Mouse (Mus musculus): ENCODE data around the gene Bcan.

Gene Bcan

GRCm38 (mm10) chr3:87972203-87972664 lies 27.8 kb downstream of the Bcan start:
- DNase-seq (ENCODE audit: low spot score in 2 of 2) = no peak

- no peak for DNase-seq (ENCODE audit: low spot score in 2 of 2)
Observed at GRCm38 (mm10) chr3:87971489-87972202, 28.4 kb downstream of the Bcan start.

DNA sequence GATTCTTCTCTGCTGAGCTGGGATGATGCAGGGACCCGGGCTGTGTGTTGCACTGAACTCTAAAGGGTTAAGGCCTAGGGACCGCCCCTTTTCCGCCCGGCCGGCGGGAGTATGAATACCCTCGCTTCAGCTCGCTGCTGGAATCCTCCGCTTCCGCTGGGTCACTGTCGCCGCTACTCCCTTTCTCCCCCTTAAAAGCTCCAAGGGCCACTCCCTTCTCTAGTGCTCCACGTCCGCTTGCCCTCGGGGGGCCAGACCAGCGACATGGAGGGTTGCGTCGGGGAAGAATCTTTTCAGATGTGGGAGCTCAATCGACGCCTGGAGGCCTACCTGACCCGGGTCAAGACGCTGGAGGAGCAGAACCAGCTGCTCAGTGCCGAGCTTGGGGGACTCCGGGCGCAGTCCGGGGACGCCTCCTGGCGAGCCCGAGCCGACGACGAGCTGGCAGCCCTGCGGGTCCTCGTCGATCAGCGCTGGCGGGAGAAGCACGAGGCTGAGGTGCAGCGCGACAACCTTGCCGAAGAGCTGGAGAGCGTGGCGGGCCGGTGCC lies 29.0 kb downstream of the Bcan start, which contains the start of gene Nes:
Gene Nes, plus strand, starts transcription at position 140 of the 550 bp plus-strand sequence.
- DNase-seq (ENCODE audit: low spot score in 2 of 2) = no peak

- DNase-seq (ENCODE audit: low spot score in 2 of 2) = peak in 1 of 2 experiments; percentile 31
Observed at GRCm38 (mm10) chr3:87970184-87970938, 29.7 kb downstream of the Bcan start.

- DNase-seq (ENCODE audit: low spot score in 2 of 2) = peak; percentile 69 to 84
Observed at GRCm38 (mm10) chr3:87960586-87961191, 39.3 kb downstream of the Bcan start.

DNA sequence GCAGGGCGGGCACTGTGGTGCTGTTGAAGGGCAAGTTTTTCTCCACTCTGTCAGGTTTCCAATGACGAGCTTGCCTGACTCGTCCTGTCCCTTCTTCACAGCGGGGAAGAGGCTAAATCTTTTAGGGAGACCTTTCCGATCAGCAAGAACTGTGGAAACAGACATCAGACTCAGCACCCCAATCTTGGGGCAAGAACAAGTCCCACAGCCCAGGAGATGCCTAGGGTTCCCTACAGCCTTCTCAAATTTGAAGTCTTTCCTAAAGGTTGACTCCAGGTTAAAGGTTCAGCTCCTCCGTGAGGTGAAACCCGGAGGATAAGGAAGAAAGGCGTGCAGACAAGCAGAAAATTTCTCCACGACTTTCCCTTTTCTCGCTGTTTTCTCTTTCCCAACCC lies 39.8 kb downstream of the Bcan start:
- no peak for DNase-seq (ENCODE audit: low spot score in 2 of 2)

- no peak for DNase-seq (ENCODE audit: low spot score in 2 of 2)
Observed at GRCm38 (mm10) chr3:87959371-87959770, 40.7 kb downstream of the Bcan start.

- no peak for DNase-seq (ENCODE audit: low spot score in 2 of 2)
Observed at GRCm38 (mm10) chr3:87958967-87959366, 41.1 kb downstream of the Bcan start.

GRCm38 (mm10) chr3:87958476-87958875 lies 41.6 kb downstream of the Bcan start:
- DNase-seq (ENCODE audit: low spot score in 2 of 2) = no peak

DNA sequence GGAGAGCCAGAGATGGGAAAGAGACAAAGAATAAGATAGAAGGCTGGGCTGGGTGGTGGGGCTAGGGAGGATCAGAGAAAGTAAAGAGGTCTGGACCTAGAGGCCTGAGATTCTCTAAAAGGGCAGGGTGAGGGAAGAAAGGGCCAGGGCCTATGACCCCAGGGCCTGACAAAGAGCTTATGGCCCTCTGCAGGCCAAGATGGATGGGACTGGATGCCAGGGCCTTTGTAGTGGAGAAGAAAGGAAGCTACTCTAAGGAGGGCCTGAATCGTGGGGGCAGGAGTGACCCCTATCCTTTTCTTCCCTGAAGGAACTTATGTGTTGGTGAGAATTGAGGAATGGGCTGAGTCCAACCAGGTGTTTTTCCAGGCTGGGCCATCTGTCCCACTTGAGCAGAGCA lies 42.0 kb downstream of the Bcan start:
- DNase-seq (ENCODE audit: low spot score in 2 of 2) = no peak

- DNase-seq (ENCODE audit: low spot score in 2 of 2) = no peak
Observed at GRCm38 (mm10) chr3:87952440-87952839, 47.6 kb downstream of the Bcan start.

- DNase-seq (ENCODE audit: low spot score in 2 of 2) = no peak
Observed at GRCm38 (mm10) chr3:87951946-87952345, 48.1 kb downstream of the Bcan start.

- DNase-seq (ENCODE audit: low spot score in 2 of 2) = no peak
Observed at GRCm38 (mm10) chr3:87949955-87950515, 50.0 kb downstream of the Bcan start.

DNA sequence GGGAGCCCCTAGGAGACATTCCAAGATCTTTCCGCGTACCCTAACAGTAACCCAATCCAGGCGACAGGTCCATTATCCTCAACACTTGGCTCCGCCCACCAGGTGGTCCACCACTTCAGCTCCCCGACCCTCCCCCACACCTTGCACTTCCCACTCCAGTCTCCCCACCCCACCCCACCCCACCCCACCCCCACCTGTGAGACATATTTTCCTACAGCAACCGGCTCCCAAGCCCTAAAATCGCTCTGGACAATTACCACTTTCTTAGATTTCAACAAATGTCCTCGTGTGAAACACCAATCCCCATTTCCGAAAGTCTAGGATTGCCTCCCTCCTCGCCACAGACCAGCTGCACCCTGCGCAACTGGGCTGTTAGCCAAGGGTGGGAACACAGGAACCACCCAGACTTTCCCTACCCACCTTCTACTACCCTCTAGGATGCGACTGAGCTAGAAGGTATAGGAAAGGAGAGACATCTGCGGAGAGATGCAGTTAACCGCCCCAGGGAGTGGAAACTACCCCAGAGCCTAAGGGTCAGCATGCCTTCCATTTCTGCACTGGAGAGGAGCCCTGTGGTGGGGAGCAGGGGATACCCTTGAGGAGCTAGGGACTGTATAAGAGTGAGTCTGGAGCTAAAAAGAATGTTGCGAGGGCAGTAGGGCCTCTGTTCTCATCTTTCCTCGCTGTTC lies 50.6 kb downstream of the Bcan start:
- no peak for DNase-seq (ENCODE audit: low spot score in 2 of 2)

DNA sequence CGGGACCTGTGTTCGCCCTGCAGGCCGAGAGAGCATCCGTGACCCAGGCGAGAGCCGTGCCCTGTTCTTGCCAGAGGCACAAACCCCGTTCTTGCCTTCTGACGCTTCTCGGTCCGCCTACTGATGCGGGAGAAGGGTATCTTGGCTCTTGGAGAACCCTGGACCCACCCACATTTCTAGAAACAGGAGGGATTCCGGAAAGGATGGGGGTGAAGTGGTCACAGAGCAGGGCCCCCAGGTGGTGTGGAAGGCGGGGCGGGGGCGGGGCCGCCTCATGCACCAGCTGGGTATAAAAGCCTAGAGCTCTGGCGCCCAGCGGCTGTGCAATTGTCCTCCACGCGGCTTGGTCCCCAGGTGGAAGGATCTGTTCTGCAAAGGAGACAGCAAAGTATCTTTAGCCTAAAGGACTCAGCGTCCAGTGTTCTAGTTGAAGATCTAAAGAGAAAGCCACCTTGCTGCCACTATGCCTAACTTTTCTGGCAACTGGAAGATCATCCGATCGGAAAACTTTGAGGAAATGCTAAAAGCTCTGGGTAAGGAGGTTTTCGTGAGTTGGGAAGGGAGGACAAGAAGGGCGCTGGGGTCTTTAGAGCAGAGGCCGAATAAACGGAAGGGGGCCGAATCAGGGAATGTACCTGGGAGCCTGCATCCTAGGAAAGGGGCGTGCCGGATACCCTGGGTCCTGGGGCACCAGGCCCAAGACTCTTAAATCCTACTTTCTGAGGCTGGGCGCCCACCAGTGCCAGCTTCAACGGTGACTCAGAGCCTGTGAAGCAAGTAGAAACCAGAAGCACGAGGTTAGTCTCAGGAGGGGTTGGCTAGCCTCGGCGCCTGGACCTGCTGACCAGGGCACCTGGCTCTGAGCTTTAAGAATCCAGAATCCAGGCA lies 51.4 kb downstream of the Bcan start, which contains the start of gene Crabp2:
Gene Crabp2, plus strand, starts transcription at position 289 of the 888 bp plus-strand sequence.
- no peak for DNase-seq (ENCODE audit: low spot score in 2 of 2)

DNA sequence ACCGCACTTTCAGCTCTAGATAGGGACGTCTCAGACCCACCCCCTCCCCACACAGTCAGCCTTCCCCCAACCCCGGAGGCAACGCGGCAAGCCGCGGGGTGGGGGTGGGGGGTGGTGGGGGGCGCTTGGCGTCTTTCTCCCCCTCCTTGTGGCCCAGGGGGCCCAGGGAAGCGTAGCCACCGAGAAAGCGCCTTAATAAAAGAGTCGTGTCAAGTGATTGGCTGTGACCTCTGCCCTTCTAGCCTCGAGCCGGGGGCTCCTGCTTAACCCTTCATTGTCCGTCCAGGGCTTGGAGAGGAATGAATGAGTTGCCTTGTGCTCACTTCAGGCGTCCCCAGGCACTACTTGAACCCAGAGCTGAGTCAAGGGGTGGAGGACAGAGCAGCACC lies 52.2 kb downstream of the Bcan start:
- DNase-seq (ENCODE audit: low spot score in 2 of 2) = no peak

- DNase-seq (ENCODE audit: low spot score in 2 of 2) = no peak
Observed at GRCm38 (mm10) chr3:87947056-87947810, 52.8 kb downstream of the Bcan start.

- DNase-seq (ENCODE audit: low spot score in 2 of 2) = no peak
Observed at GRCm38 (mm10) chr3:87946541-87946860, 53.5 kb downstream of the Bcan start.

- DNase-seq (ENCODE audit: low spot score in 2 of 2) = no peak
Observed at GRCm38 (mm10) chr3:87945781-87946540, 54.1 kb downstream of the Bcan start.
